In the genomic region with DNA sequence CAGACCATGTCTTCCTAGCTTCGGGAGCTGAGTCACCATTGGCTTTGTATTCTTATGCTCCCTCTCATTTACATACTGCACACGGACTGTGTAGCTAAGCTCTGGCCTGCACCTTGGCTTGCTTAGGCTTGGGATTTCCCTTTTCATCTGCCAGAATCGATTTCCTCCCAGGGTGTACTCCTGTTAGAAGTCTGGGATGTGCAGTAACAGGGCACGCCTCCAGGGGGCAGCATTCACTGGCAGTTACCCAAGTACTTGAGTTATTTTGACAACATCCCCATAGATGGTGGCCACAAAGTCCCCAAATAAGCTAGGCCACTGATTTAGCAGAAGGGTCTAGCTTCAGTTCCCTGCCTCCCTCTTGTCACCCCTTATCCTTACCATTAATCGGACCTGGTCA, we compare ENCODE assay signal across 9 mouse cellular contexts.
A peak's percentile ranks its signal among the peaks of the same experiment; 100 is the strongest.
DNase-seq lines count a peak whose midpoint lies in the region; ATAC-seq and TF ChIP-seq lines count a peak whose summit lies in the region.
"Had no signal": no experiment of that assay in that cellular context is flagged by ENCODE, and none has a peak within 500 bp of the region (broad histone marks: within the 10 kb centered on the region; RNA-seq: fewer than 3 reads in every experiment).

No protein-coding gene starts in this region.

- peak; percentile 6 to 30 for DNase-seq in cerebellum, adult 18-20 months
- peak; percentile 92 for DNase-seq in midbrain, embryonic 11.5 days (ENCODE audit: low spot score, missing footprints)
- peak; percentile 60 for DNase-seq in embryonic facial prominence, embryonic 11.5 days (ENCODE audit: low spot score)
- DNase-seq in left cerebral cortex, adult 2 months (ENCODE audit: extremely low spot score in 1 of 2, low spot score in 2 of 2) = peak; percentile 41 to 48
- DNase-seq in midbrain, postnatal 0 days (ENCODE audit: low spot score) = peak; percentile 16
- peak; percentile 39 for DNase-seq in thymus, adult 2 months

- H3K4me1 ChIP-seq in midbrain, embryonic 11.5 days (ENCODE audit: control insufficient read depth, insufficient read depth, low read length) = no peaks in the 10 kb centered on the region
- H3K4me1 ChIP-seq in midbrain, embryonic 16.5 days (ENCODE audit: control insufficient read depth, insufficient read depth, low read length) = no peaks in the 10 kb centered on the region
- no peaks in the 10 kb centered on the region for H3K4me1 ChIP-seq in embryonic facial prominence, embryonic 11.5 days (ENCODE audit: control insufficient read depth, insufficient read depth, low read length)
- H3K4me1 ChIP-seq in midbrain, postnatal 0 days (ENCODE audit: insufficient read depth, low read length) = no peaks in the 10 kb centered on the region
- H3K4me1 ChIP-seq in thymus, adult 2 months (replicated peaks; ENCODE audit: control insufficient read depth, insufficient read depth, low read length) = no peaks in the 10 kb centered on the region
- H3K4me1 ChIP-seq: embryonic facial prominence, embryonic 13.5 days had no signal

- H3K4me2 ChIP-seq in midbrain, embryonic 11.5 days = no peak overlapping the region
- H3K4me2 ChIP-seq in midbrain, embryonic 16.5 days (ENCODE audit: low read length) = no peak overlapping the region
- no peak overlapping the region; the same call in 1 of the 2 replicates for H3K4me2 ChIP-seq in embryonic facial prominence, embryonic 11.5 days (ENCODE audit: low read depth, low read length)
- H3K4me2 ChIP-seq in midbrain, postnatal 0 days (ENCODE audit: low read depth, low read length, poor library complexity, severe bottlenecking) = no peak overlapping the region
- H3K4me2 ChIP-seq: embryonic facial prominence, embryonic 13.5 days had no signal

- intact Hi-C loops in left cerebral cortex, adult 2 months (cut with DNase I) = loop anchor here (5.0 kb wide), 1 partner anchor 942 kb away; no protein-coding TSS in a partner anchor

- TF ChIP-seq POLR2A in thymus, adult 2 months (IDR thresholded peaks at IDR 0.05; ENCODE audit: control insufficient read depth, extremely low read depth, insufficient read depth, low read length, poor library complexity) = no peak

- peak; percentile 82 for TF ChIP-seq CTCF in left cerebral cortex, adult 2 months (IDR thresholded peaks at IDR 0.05)
- TF ChIP-seq CTCF in midbrain, postnatal 0 days (IDR thresholded peaks at IDR 0.05) = peak; percentile 67
- TF ChIP-seq CTCF in thymus, adult 2 months (IDR thresholded peaks at IDR 0.05; ENCODE audit: borderline replicate concordance, control insufficient read depth, extremely low read depth, insufficient read depth, low read length, poor library complexity) = no peak

- H3K9me3 ChIP-seq in midbrain, embryonic 11.5 days (ENCODE audit: control insufficient read depth, low read length) = no peaks in the 10 kb centered on the region
- no peaks in the 10 kb centered on the region for H3K9me3 ChIP-seq in midbrain, embryonic 16.5 days (replicated peaks; ENCODE audit: control insufficient read depth, low read length, poor library complexity, severe bottlenecking)
- H3K9me3 ChIP-seq in embryonic facial prominence, embryonic 11.5 days (replicated peaks; ENCODE audit: control insufficient read depth, low read length) = no peaks in the 10 kb centered on the region
- no peaks in the 10 kb centered on the region for H3K9me3 ChIP-seq in midbrain, postnatal 0 days (ENCODE audit: low read length)

- H3K4me3 ChIP-seq in midbrain, embryonic 11.5 days (ENCODE audit: low read depth, low read length) = no peak overlapping the region
- no peak overlapping the region for H3K4me3 ChIP-seq in midbrain, embryonic 16.5 days (ENCODE audit: low read depth, low read length)
- H3K4me3 ChIP-seq in embryonic facial prominence, embryonic 11.5 days (ENCODE audit: low read depth, low read length) = no peak overlapping the region
- no peak overlapping the region for H3K4me3 ChIP-seq in left cerebral cortex, adult 2 months
- no peak overlapping the region for H3K4me3 ChIP-seq in midbrain, postnatal 0 days (ENCODE audit: low read depth, low read length)
- no peak overlapping the region for H3K4me3 ChIP-seq in thymus, adult 2 months (ENCODE audit: control insufficient read depth, insufficient read depth, low read length)
- H3K4me3 ChIP-seq: embryonic facial prominence, embryonic 13.5 days had no signal

- no peaks in the 10 kb centered on the region for H3K36me3 ChIP-seq in midbrain, embryonic 11.5 days (ENCODE audit: control insufficient read depth, insufficient read depth, low read length)
- no peaks in the 10 kb centered on the region for H3K36me3 ChIP-seq in midbrain, embryonic 16.5 days (ENCODE audit: control insufficient read depth, insufficient read depth, low read length)
- no peaks in the 10 kb centered on the region for H3K36me3 ChIP-seq in embryonic facial prominence, embryonic 11.5 days (replicated peaks; ENCODE audit: control insufficient read depth, insufficient read depth, low read depth, low read length)
- H3K36me3 ChIP-seq in midbrain, postnatal 0 days (ENCODE audit: insufficient read depth, low read length) = no peaks in the 10 kb centered on the region
- H3K36me3 ChIP-seq in thymus, adult 2 months (ENCODE audit: control insufficient read depth, insufficient read depth, low read length) = no peaks in the 10 kb centered on the region
- H3K36me3 ChIP-seq: embryonic facial prominence, embryonic 13.5 days had no signal

- no peak for ATAC-seq in cerebellum, adult (ENCODE audit: insufficient number of reproducible peaks, low FRiP score, low TSS enrichment)
- ATAC-seq in midbrain, embryonic 11.5 days (ENCODE audit: low FRiP score) = no peak
- no peak for ATAC-seq in midbrain, embryonic 16.5 days
- no peak for ATAC-seq in embryonic facial prominence, embryonic 11.5 days (replicated peaks; ENCODE audit: insufficient number of reproducible peaks, low FRiP score, low TSS enrichment, low read depth)
- ATAC-seq in midbrain, postnatal 0 days (ENCODE audit: low FRiP score) = no peak

- no peak overlapping the region for H3K9ac ChIP-seq in midbrain, embryonic 11.5 days (ENCODE audit: low read length)
- H3K9ac ChIP-seq in midbrain, embryonic 16.5 days (ENCODE audit: low read depth, low read length) = no peak overlapping the region
- no peak overlapping the region for H3K9ac ChIP-seq in embryonic facial prominence, embryonic 11.5 days (replicated peaks; ENCODE audit: low read length)
- no peak overlapping the region for H3K9ac ChIP-seq in midbrain, postnatal 0 days (replicated peaks; ENCODE audit: low read length, poor library complexity, severe bottlenecking)
- H3K9ac ChIP-seq: embryonic facial prominence, embryonic 13.5 days had no signal

- no peak overlapping the region for H3K27ac ChIP-seq in midbrain, embryonic 11.5 days (ENCODE audit: low read depth, low read length)
- no peak overlapping the region for H3K27ac ChIP-seq in midbrain, embryonic 16.5 days (ENCODE audit: low read length)
- H3K27ac ChIP-seq in embryonic facial prominence, embryonic 11.5 days (replicated peaks; ENCODE audit: low read depth, low read length) = no peak overlapping the region
- no peak overlapping the region for H3K27ac ChIP-seq in left cerebral cortex, adult 2 months
- no peak overlapping the region for H3K27ac ChIP-seq in midbrain, postnatal 0 days (ENCODE audit: low read depth, low read length)
- H3K27ac ChIP-seq in thymus, adult 2 months (ENCODE audit: control insufficient read depth, insufficient read depth, low read length) = no peak overlapping the region
- H3K27ac ChIP-seq: embryonic facial prominence, embryonic 13.5 days had no signal

- WGBS in midbrain, embryonic 11.5 days = 56% methylated on average over 5 of the region's 5 CpGs
- 46% methylated on average over 5 of the region's 5 CpGs for WGBS in midbrain, embryonic 16.5 days
- WGBS in embryonic facial prominence, embryonic 11.5 days = 58% methylated on average over 5 of the region's 5 CpGs
- 51% methylated on average over 5 of the region's 5 CpGs for WGBS in midbrain, postnatal 0 days
- WGBS in thymus, adult 2 months = 40% methylated on average over 5 of the region's 5 CpGs

- H3K27me3 ChIP-seq in midbrain, embryonic 11.5 days (ENCODE audit: control insufficient read depth, insufficient read depth, low read length) = no peaks in the 10 kb centered on the region
- no peaks in the 10 kb centered on the region for H3K27me3 ChIP-seq in midbrain, embryonic 16.5 days (ENCODE audit: control insufficient read depth, insufficient read depth, low read depth, low read length)
- no peaks in the 10 kb centered on the region for H3K27me3 ChIP-seq in embryonic facial prominence, embryonic 11.5 days (ENCODE audit: control insufficient read depth, insufficient read depth, low read length)
- H3K27me3 ChIP-seq in midbrain, postnatal 0 days (ENCODE audit: insufficient read depth, low read length) = no peaks in the 10 kb centered on the region
- no peaks in the 10 kb centered on the region for H3K27me3 ChIP-seq in thymus, adult 2 months (ENCODE audit: control insufficient read depth, insufficient read depth, low read length)
- H3K27me3 ChIP-seq: embryonic facial prominence, embryonic 13.5 days had no signal

Comparison
In these comparisons a context has a peak if more than half of its experiments do, and no peak if none do; other contexts are left out.
1. DNase-seq: peak in every context shown above with its lines; median percentile 92 in midbrain, embryonic 11.5 days; 60 in embryonic facial prominence, embryonic 11.5 days; 44 in left cerebral cortex, adult 2 months; 39 in thymus, adult 2 months; 18 in cerebellum, adult 18-20 months; 16 in midbrain, postnatal 0 days.